Mouse (Mus musculus) midbrain, embryonic 13.5 days (tissue): ENCODE measurements around the gene C87436. TPM values are rescaled to one million over a fixed set of nuclear protein-coding genes. Genes with fewer than 3 reads are reported as not detected.
A peak's percentile ranks its signal among the peaks of the same experiment; 100 is the strongest.

ENCODE experiments used
- ATAC-seq: fragments of 200-750 bp; cut with Nextera tagmentation; 2 replicates; pipeline ENCODE4 v1.8.0; 2017; ENCODE audit warnings: mild to moderate bottlenecking, moderate TSS enrichment, moderate library complexity
- H3K27ac ChIP-seq: fragments of 300-500 bp; sonication (generic); 2 replicates; pipeline ENCODE4 v1.5.1; 2015; ENCODE audit warnings: inconsistent platforms, mild to moderate bottlenecking, moderate library complexity
- H3K27me3 ChIP-seq: fragments of 300-500 bp; sonication (generic); 2 replicates; pipeline ENCODE4 v1.6.1; 2015; ENCODE audit warnings: mild to moderate bottlenecking, inconsistent platforms
- H3K36me3 ChIP-seq: fragments of 300-500 bp; sonication (generic); 2 replicates; pipeline ENCODE4 v1.6.1; 2015; ENCODE audit warnings: mild to moderate bottlenecking, inconsistent platforms
- H3K4me1 ChIP-seq: fragments of 300-500 bp; sonication (generic); replicated peaks from 2 replicates; pipeline ENCODE4 v1.6.1; 2015; ENCODE audit warnings: inconsistent platforms
- H3K4me2 ChIP-seq: fragments of 300-500 bp; sonication (generic); replicated peaks from 2 replicates; pipeline ENCODE4 v1.6.1; 2015; ENCODE audit warnings: moderate library complexity, mild to moderate bottlenecking, inconsistent platforms
- H3K4me3 ChIP-seq: fragments of 300-500 bp; sonication (generic); replicated peaks from 2 replicates; pipeline ENCODE4 v1.5.1; 2015; ENCODE audit warnings: mild to moderate bottlenecking, inconsistent platforms
- H3K9ac ChIP-seq: fragments of 300-500 bp; sonication (generic); replicated peaks from 2 replicates; pipeline ENCODE4 v1.6.1; 2015; ENCODE audit warnings: mild to moderate bottlenecking, inconsistent platforms
- H3K9me3 ChIP-seq: fragments of 300-500 bp; sonication (generic); 2 replicates; pipeline ENCODE4 v1.6.1; 2016; ENCODE audit warnings: mild to moderate bottlenecking, inconsistent platforms
- WGBS: fragments of 180-500 bp; shearing (Covaris S2); methylation state at CpG from one replicate; pipeline ENCODE4 v1.1.7; 2015; 5-methylcytosine and 5-hydroxymethylcytosine counted together
- polyA plus RNA-seq: library from polyadenylated mRNA; unstranded; fragments of >200 nt; fragmentation: Nextera tagmentation; extraction: Ambion mirVana; gene quantifications from 2 replicates; pipeline ENCODE4 v1.2.1, GENCODE M21; 2015

Gene C87436
- polyA plus RNA-seq = 27.7 and 28.8 TPM in 2 replicates

DNA sequence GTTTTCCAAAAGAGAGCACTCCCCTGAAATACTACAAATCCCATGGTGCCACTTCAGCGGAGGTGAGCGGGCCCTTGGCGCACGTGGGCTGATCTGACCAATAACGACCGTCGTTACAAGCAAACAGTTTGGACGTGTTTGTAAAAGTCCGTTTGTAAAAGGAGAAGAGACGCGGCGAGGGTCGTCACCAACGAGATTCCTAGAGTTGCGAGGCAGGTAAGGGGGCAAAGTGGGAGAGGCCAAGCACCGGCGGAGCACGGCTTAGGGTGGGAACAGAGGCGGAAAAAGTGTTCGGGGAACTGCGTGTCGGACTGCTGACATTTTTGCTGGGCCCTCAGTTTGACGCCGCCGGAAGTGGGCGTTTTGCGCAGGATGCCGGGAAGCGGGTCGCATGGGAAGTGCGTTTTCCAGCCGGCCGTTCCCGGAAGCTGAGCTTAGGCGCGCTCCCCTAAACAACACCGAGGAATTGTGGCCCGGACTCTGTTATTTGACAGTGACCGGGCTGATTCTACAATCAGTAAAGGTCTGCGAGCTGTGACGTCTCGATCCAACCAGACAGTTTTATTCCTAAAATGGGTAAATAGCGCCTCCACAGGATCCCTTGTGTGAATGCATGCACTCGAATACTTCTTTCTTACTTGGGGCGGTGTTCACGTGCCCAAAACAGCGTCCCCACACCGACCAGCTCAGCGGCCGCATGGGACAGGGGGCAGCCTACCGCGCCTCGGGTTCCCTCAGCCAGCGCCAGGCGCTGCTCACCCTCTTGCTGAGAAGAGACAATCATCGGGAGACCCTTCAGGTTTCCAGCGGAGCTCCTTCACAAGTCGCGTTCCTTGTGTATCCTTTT, at the start of gene C87436:
Gene C87436 (plus strand): TSS at position 103 of the 847 bp plus-strand sequence.
- Histone ChIP-seq H3K4me1 (peaks cover 14% of the 10 kb centered on the region), H3K9me3 (no peaks in the 10 kb centered on the region), H3K9ac (peak within 1 kb of the TSS; percentile 84), H3K36me3 (peaks cover 42% of the 10 kb centered on the region), H3K4me3 (peak within 1 kb of the TSS; percentile 91), H3K27ac (peak within 1 kb of the TSS; percentile 91), H3K4me2 (peak within 1 kb of the TSS; percentile 88), H3K27me3 (no peaks in the 10 kb centered on the region)
- peak; percentile 96 for ATAC-seq
- under 1% methylated on average over 59 of the region's 59 CpGs for WGBS

DNA sequence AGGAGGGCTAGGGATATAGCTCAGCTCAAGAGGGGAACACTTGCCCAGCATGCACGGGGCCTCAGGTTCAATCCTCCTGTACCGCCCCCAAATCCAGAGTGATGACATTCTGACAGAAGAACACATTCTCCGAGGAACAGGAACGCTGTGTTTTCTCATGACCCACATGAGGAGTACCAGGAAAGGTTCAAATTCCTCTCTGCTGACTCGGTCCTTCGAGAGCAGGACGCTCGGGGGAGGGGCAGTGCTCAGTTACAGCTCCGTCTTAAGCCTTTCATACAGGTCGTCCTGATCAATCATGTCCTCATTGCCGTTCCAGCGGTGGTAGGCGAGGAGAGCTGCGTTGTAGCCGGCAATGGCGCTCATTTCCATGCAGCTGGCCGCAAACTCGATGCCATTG, 49.7 kb upstream of the C87436 start:
- no peaks in the 10 kb centered on the region for H3K9me3 ChIP-seq
- H3K9ac ChIP-seq = no peak overlapping the region
- no peak for ATAC-seq
- H3K36me3 ChIP-seq = peaks cover 80% of the 10 kb centered on the region
- H3K4me3 ChIP-seq = no peak overlapping the region
- peaks cover 3% of the 10 kb centered on the region; the same call in 1 of the 2 replicates for H3K4me1 ChIP-seq
- H3K27me3 ChIP-seq = no peaks in the 10 kb centered on the region
- no peak overlapping the region for H3K27ac ChIP-seq
- no peak overlapping the region for H3K4me2 ChIP-seq
- WGBS = 88% methylated on average over 18 of the region's 18 CpGs

DNA sequence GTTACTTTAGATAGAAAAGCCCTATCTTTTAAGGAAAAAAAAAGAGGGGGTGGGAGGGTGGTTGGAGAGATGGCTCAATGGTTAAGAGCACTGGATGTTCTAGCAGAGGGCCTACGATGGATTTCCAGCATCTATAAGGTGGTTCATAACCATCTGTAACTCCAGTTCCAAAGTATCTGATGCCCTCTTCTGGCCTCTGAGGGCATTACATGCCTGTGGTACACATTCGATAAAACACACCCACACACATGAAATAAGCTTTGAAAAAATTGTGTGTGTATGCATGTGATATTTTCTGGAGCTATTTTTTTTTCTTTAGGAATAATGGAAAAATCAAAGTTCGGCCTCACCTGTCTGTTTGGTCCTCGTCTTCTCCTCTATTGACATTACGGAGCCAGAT, 46.8 kb upstream of the C87436 start:
- no peak for ATAC-seq
- peaks cover 74% of the 10 kb centered on the region for H3K36me3 ChIP-seq
- no peaks in the 10 kb centered on the region for H3K9me3 ChIP-seq
- no peaks in the 10 kb centered on the region for H3K27me3 ChIP-seq
- WGBS = 99% methylated on average over 5 of the region's 5 CpGs
- H3K4me3 ChIP-seq = no peak overlapping the region
- peaks cover 29% of the 10 kb centered on the region for H3K4me1 ChIP-seq
- H3K9ac ChIP-seq = no peak overlapping the region
- no peak overlapping the region for H3K4me2 ChIP-seq
- H3K27ac ChIP-seq = no peak overlapping the region

GRCm38 (mm10) chr6:86393187-86393586, 45.0 kb upstream of the C87436 start:
- no peak for ATAC-seq
- Histone ChIP-seq H3K36me3 (peaks cover 58% of the 10 kb centered on the region), H3K4me3 (no peak overlapping the region), H3K4me1 (peaks cover 33% of the 10 kb centered on the region), H3K9ac (no peak overlapping the region), H3K9me3 (no peaks in the 10 kb centered on the region), H3K27me3 (no peaks in the 10 kb centered on the region; the same call in 1 of the 2 replicates), H3K4me2 (no peak overlapping the region), H3K27ac (no peak overlapping the region)
- WGBS = 96% methylated on average over 1 of the region's 1 CpGs

DNA sequence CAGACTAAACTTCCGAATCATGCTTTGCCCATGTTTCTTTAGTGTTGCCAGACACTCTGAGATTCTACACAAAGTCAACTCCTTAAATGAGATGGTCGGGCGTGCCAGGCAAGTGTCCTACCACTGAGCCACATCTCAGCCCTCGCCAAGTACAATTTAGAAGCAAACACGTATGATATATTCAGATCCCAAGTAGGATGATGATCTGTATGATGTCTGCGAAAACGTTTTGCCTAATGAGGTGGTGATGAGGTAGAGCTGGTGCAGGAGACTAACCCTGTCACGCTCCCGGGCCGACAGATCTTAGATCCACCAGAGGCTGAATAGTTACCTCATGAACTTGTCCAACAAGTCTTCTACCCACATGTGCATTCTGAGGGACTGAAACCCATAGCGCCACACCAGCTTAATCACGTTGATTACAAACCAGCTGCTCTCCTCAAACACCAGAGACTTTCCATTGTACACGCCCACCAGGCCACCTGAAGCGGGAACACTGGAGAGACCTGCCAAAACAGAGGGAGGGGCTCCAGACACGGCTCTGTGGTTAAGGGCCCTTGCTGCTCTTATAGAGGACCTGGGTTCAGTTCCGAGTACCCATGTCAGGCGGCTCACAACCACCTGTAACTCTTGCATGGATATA, 44.0 kb upstream of the C87436 start:
- peaks cover 4% of the 10 kb centered on the region for H3K27me3 ChIP-seq
- peaks cover 33% of the 10 kb centered on the region for H3K4me1 ChIP-seq
- no peaks in the 10 kb centered on the region for H3K9me3 ChIP-seq
- no peak overlapping the region for H3K27ac ChIP-seq
- peak overlapping the region; percentile 76; the same call in 1 of the 2 replicates for H3K4me2 ChIP-seq
- H3K9ac ChIP-seq = no peak overlapping the region
- H3K4me3 ChIP-seq = no peak overlapping the region
- 94% methylated on average over 17 of the region's 17 CpGs for WGBS
- no peak for ATAC-seq
- H3K36me3 ChIP-seq = peaks cover 48% of the 10 kb centered on the region

- H3K4me3 ChIP-seq = peak overlapping the region; percentile 87
- peaks cover 33% of the 10 kb centered on the region for H3K4me1 ChIP-seq
- peaks cover 40% of the 10 kb centered on the region for H3K36me3 ChIP-seq
- peak overlapping the region; percentile 55 for H3K9ac ChIP-seq
- H3K27me3 ChIP-seq = peaks cover 7% of the 10 kb centered on the region
- WGBS = 89% methylated on average over 9 of the region's 9 CpGs
- no peaks in the 10 kb centered on the region for H3K9me3 ChIP-seq
- no peak overlapping the region for H3K27ac ChIP-seq
- H3K4me2 ChIP-seq = peak overlapping the region; percentile 76
- no peak for ATAC-seq
Observed at GRCm38 (mm10) chr6:86395021-86395420, 43.2 kb upstream of the C87436 start.

DNA sequence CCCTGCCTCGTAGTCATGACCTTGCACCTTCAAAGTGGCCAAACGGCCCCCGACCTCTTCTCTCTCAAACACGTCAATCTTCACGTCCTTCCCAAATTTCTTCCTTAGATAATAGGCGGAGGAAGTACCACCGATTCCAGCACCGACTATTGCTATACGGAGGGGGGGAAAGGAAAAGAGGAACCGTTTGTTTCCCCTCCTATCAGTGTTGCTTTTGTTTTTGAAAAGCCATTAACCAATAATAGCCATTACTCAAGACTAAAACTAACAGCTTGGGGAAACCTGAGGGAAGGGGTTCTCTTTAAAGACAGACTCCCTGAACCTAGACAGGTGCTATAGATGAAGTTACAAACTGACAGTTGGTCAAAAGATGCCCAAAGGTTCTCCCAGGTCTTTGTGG, 42.2 kb upstream of the C87436 start:
- Histone ChIP-seq H3K4me1 (peaks cover 36% of the 10 kb centered on the region), H3K9me3 (no peaks in the 10 kb centered on the region), H3K36me3 (peaks cover 30% of the 10 kb centered on the region), H3K27ac (peak overlapping the region; percentile 94), H3K4me3 (peak overlapping the region; percentile 87), H3K4me2 (peak overlapping the region; percentile 76), H3K27me3 (peaks cover 7% of the 10 kb centered on the region), H3K9ac (peak overlapping the region; percentile 96)
- no peak for ATAC-seq
- 25% methylated on average over 10 of the region's 10 CpGs for WGBS

DNA sequence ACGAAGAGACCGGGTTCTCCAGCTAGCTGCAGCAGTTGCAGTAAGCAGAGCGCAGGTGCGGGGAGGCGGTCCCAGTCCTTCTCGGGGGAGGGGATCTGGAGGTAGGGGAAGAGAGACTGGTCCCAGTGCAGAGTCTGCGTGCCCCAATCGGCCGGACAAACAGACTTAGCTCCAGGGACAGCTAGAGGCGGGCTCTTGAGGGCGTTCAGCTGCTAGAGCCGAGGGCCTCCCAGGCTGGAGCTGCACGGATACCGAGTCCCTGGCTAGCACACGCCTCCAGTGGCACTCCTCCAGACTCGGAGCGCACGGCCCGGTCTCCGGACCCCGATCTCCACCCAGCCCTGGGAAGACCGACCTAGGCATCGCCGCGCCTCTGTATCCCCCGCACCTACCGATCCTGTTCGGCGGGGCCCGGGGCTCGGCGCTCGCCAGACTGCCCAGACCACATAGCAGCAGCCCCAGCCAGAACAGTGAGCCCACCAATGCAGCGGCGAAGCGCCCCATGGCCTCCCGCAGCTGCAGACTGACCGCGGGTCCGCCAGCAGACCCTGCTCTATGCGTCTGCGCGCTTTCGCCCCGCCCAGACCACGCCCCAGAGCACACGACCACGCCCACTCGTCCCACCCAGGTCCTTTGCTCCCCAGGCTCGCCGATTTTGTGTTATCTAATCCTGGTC, 41.5 kb upstream of the C87436 start, which contains the start of gene Pcyox1:
Gene Pcyox1 (minus strand): TSS at position 574 of the 676 bp plus-strand sequence.
- ATAC-seq = peak; percentile 96
- Histone ChIP-seq H3K4me3 (peak within 1 kb of the TSS; percentile 87), H3K27me3 (peaks cover 7% of the 10 kb centered on the region), H3K4me2 (peak within 1 kb of the TSS; percentile 76), H3K9me3 (no peaks in the 10 kb centered on the region), H3K9ac (peak within 1 kb of the TSS; percentile 96), H3K27ac (peak within 1 kb of the TSS; percentile 94), H3K4me1 (peaks cover 36% of the 10 kb centered on the region), H3K36me3 (peaks cover 23% of the 10 kb centered on the region)
- under 1% methylated on average over 51 of the region's 51 CpGs for WGBS

DNA sequence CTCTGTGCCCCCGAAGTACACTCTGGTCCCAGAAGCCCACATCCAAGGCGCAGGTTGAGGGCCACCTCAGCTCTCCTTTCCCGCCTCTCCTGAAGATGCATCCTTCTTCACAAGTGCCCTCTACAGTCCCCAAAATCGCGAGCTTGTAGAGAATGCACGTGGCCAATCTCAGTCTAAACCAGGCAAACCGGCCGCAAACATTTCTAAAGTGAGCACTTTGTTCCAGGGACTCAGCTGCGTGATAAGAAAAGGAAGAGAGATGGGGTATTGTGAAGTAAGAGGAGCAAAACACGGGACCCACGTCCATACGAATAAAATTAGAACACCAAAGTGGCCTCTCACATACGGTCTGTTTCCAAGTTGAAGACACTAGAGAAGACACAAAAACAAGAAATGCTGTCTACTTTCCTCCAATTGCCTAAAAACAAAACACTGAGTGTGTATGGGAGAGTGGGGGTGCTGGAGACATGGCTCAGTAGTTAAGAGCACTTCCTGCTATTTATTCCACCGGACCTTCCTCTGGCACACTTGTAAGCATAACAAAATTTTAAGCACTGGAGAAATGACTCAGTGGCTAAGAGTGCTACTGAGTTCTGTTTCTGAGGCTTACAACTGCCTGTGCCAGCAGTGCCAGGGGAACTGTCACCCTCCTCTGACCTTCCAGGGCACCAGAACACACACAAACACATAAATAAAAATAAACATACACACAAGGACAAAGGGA, 40.8 kb upstream of the C87436 start:
- Histone ChIP-seq H3K27ac (peak overlapping the region; percentile 94), H3K36me3 (peaks cover 16% of the 10 kb centered on the region), H3K27me3 (peaks cover 7% of the 10 kb centered on the region), H3K4me2 (peak overlapping the region; percentile 76), H3K9ac (peak overlapping the region; percentile 96), H3K4me1 (peaks cover 36% of the 10 kb centered on the region), H3K4me3 (peak overlapping the region; percentile 87), H3K9me3 (no peaks in the 10 kb centered on the region)
- ATAC-seq = no peak
- 7% methylated on average over 14 of the region's 14 CpGs for WGBS

- WGBS = 75% methylated on average over 2 of the region's 2 CpGs
- peaks cover 7% of the 10 kb centered on the region for H3K27me3 ChIP-seq
Observed at GRCm38 (mm10) chr6:86398986-86399385, 39.2 kb upstream of the C87436 start.

GRCm38 (mm10) chr6:86399995-86400394, 38.2 kb upstream of the C87436 start:
- no peak overlapping the region for H3K9ac ChIP-seq
- H3K27me3 ChIP-seq = peaks cover 7% of the 10 kb centered on the region
- no peaks in the 10 kb centered on the region for H3K9me3 ChIP-seq
- H3K4me1 ChIP-seq = peaks cover 22% of the 10 kb centered on the region
- H3K27ac ChIP-seq = no peak overlapping the region
- H3K36me3 ChIP-seq = no peaks in the 10 kb centered on the region
- no peak overlapping the region for H3K4me3 ChIP-seq
- ATAC-seq = no peak
- no peak overlapping the region for H3K4me2 ChIP-seq
- WGBS = 85% methylated on average over 2 of the region's 2 CpGs

More at GRCm38 (mm10) chr6:86398986-86399385, 39.2 kb upstream of the C87436 start:
- Histone ChIP-seq H3K9me3 (no peaks in the 10 kb centered on the region), H3K4me2 (no peak overlapping the region), H3K36me3 (peaks cover 5% of the 10 kb centered on the region; the same call in 1 of the 2 replicates), H3K4me3 (no peak overlapping the region), H3K4me1 (peaks cover 31% of the 10 kb centered on the region), H3K9ac (no peak overlapping the region), H3K27ac (no peak overlapping the region)
- ATAC-seq = no peak
